Mouse (Mus musculus) liver, adult 2 months (tissue): ENCODE results near the gene Ubash3b. TPM values are rescaled to one million over a fixed set of nuclear protein-coding genes. Genes with fewer than 3 reads are reported as not detected.

Source experiments
- DNase-seq: peaks from one replicate; pipeline ENCODE4 v3.0.0-alpha.2; 2011; ENCODE audit warnings: low read depth, low spot score; ENCODE audit errors: extremely low read depth
- H3K27ac ChIP-seq: fragments of 200-500 bp; replicated peaks from 2 replicates; pipeline ENCODE4 v1.5.1; 2012; ENCODE audit warnings: low read depth, mild to moderate bottlenecking, control low read depth, inconsistent platforms, low read length; ENCODE audit not compliant: insufficient read depth
- H3K27me3 ChIP-seq: fragments of 200-500 bp; 2 replicates; pipeline ENCODE4 v1.6.1; 2012; ENCODE audit warnings: mild to moderate bottlenecking, moderate library complexity, low read length, inconsistent platforms; ENCODE audit not compliant: control insufficient read depth, insufficient read depth
- H3K36me3 ChIP-seq: fragments of 200-500 bp; 2 replicates; pipeline ENCODE4 v1.6.1; 2012; ENCODE audit warnings: low read length, inconsistent platforms; ENCODE audit not compliant: control insufficient read depth, insufficient read depth
- H3K4me1 ChIP-seq: fragments of 200-500 bp; 2 replicates; pipeline ENCODE4 v1.6.1; 2011; ENCODE audit warnings: low read length; ENCODE audit not compliant: control insufficient read depth, insufficient read depth
- H3K4me3 ChIP-seq: fragments of 200-500 bp; 2 replicates; pipeline ENCODE4 v1.5.1; 2011; ENCODE audit warnings: low read depth, mild to moderate bottlenecking, control low read depth, low read length, moderate library complexity; ENCODE audit not compliant: insufficient read depth
- H3K79me2 ChIP-seq: fragments of 200-500 bp; 2 replicates; pipeline ENCODE4 v1.6.1; 2012; ENCODE audit warnings: inconsistent platforms, mild to moderate bottlenecking, low read length, moderate library complexity; ENCODE audit not compliant: control insufficient read depth, insufficient read depth
- H3K9ac ChIP-seq: fragments of 200-500 bp; 2 replicates; pipeline ENCODE4 v1.6.1; 2012; ENCODE audit warnings: low read depth, mild to moderate bottlenecking, control low read depth, inconsistent platforms, low read length
- CTCF ChIP-seq: fragments of 200-500 bp; IDR thresholded peaks from 2 replicates; pipeline ENCODE4 v1.5.1; 2011; ENCODE audit warnings: low read depth, low read length, control low read depth
- POLR2A ChIP-seq: fragments of 200-500 bp; IDR thresholded peaks from 2 replicates; pipeline ENCODE4 v1.6.1; 2011; ENCODE audit warnings: low read length, control low read depth; ENCODE audit not compliant: insufficient read depth; ENCODE audit errors: extremely low read depth
- WGBS: fragments of 180-500 bp; shearing (Covaris S2); methylation state at CpG from one replicate; pipeline ENCODE4 v1.1.7; 2018; 5-methylcytosine and 5-hydroxymethylcytosine counted together
- polyA plus RNA-seq: library from polyadenylated mRNA; depleted of rRNA; stranded (reverse); fragments of >200 nt; gene quantifications from 2 replicates; pipeline ENCODE4 v1.2.3, GENCODE M21; 2012
- total RNA-seq: library from RNA; depleted of rRNA; stranded (reverse); fragments of >200 nt; gene quantifications from 2 replicates; pipeline ENCODE4 v1.2.3, GENCODE M21; 2014

Ubash3b gene
- total and polyA plus RNA-seq, 2 experiments, result 0.65 to 0.76 TPM

DNA sequence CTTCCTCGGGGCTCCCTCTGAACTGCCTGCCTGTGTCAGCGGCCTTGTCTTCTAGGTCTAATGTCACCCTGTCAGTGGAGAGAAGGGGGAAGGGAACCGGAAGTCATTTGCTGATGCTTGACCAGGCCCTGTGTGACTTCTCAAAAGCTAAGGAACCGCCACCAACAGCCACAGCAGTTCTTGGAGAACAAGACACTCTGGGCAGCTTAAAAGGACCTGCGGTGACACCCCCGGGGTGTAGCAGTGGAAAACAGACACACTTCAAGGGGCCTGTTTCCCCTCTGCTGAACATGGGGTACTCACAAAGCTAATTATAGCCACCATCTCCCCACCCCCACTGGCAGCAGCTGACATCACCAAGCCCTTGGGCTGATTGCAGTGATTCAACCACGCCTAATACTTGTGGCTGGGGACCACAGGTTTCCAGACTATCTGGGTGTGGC is 56.3 kb downstream of the Ubash3b start:
- Histone ChIP-seq H3K4me1 (peaks cover 8% of the 10 kb centered on the region; the same call in 1 of the 2 replicates), H3K79me2 (no peaks in the 10 kb centered on the region), H3K27me3 (no peaks in the 10 kb centered on the region), H3K36me3 (no peaks in the 10 kb centered on the region), H3K9ac (no peak overlapping the region), H3K27ac (peak overlapping the region; percentile 67), H3K4me3 (no peak overlapping the region)
- DNase-seq, result peak; percentile 52
- TF ChIP-seq CTCF (no peak), POLR2A (no peak)
- WGBS, result 64% methylated on average over 7 of the region's 7 CpGs

DNA sequence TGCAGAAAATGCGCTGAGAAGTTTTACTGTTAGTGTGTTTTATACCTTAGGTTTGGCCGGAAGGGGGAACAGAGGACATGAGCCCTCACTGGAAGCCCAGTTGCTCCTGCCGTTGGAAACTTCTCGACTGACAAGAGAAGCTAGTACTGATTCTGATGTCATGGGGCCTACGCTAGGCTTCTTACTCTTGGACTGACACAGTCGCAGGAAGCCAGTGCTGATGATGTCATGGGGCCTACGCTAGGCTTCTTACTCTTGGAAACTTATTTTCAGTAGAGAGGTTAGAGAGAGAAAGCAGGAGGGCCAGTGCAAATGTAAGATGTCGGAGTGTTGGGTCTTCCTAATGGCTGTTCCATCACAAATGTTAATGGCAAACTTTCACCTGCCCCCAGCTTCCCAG is 57.8 kb downstream of the Ubash3b start:
- no peaks in the 10 kb centered on the region for H3K36me3 ChIP-seq
- H3K79me2 ChIP-seq, result no peaks in the 10 kb centered on the region
- H3K27me3 ChIP-seq, result no peaks in the 10 kb centered on the region
- peaks cover 8% of the 10 kb centered on the region; the same call in 1 of the 2 replicates for H3K4me1 ChIP-seq
- H3K4me3 ChIP-seq, result no peak overlapping the region
- WGBS, result 94% methylated on average over 8 of the region's 8 CpGs
- TF ChIP-seq CTCF (no peak), POLR2A (no peak)
- no peak overlapping the region for H3K9ac ChIP-seq
- no peak overlapping the region for H3K27ac ChIP-seq
- no peak for DNase-seq

DNA sequence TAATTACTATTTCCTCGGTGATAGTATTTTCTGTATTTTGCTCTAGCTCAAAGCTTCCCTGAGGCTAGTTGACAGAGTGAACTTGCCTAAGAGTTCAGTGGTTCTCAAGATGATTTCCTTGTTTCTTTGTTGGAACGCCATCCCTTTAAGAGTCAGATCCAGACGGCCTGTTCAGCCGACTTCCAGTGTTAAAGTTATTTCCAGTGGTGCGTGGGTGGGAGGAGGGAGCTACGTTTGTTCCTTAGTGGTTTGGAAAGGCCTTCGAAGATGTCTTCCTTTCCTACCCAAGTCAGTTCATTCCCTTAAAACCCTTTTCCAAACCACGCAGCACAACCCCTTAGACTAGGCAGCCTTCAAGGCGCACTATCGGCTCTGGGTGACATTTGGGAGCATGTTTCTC is 58.9 kb downstream of the Ubash3b start:
- TF ChIP-seq POLR2A, result no peak
- TF ChIP-seq CTCF, result no peak
- DNase-seq, result no peak
- no peaks in the 10 kb centered on the region for H3K36me3 ChIP-seq
- peaks cover 8% of the 10 kb centered on the region; the same call in 1 of the 2 replicates for H3K4me1 ChIP-seq
- no peak overlapping the region for H3K9ac ChIP-seq
- H3K27ac ChIP-seq, result no peak overlapping the region
- H3K4me3 ChIP-seq, result no peak overlapping the region
- no peaks in the 10 kb centered on the region for H3K79me2 ChIP-seq
- WGBS, result 78% methylated on average over 10 of the region's 10 CpGs
- no peaks in the 10 kb centered on the region for H3K27me3 ChIP-seq

DNA sequence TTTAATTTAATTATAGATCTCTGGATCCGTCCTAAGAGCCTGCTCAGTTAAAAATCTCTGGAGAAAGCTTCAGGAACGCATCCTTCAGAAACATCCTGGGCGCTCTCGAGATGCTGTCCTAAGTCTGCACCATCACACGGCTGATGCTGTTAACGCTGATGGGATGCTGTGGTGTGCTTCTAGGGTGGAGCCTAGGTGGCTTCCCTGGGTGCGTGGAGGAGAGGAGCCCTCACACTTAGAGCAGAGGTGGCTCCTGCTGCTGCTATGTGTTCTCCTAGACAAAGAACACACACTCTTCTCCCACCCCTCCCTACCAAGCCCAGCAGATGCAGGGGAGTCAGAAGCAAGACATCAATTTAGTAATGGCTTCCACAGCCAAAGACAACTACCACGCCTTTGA is 61.6 kb downstream of the Ubash3b start:
- Histone ChIP-seq H3K27me3 (no peaks in the 10 kb centered on the region), H3K27ac (no peak overlapping the region), H3K4me3 (no peak overlapping the region), H3K36me3 (no peaks in the 10 kb centered on the region), H3K9ac (no peak overlapping the region), H3K79me2 (no peaks in the 10 kb centered on the region), H3K4me1 (0 out of 2 replicates have a peak, but pooled peaks cover 6% of the 10 kb centered on the region)
- TF ChIP-seq CTCF (no peak), POLR2A (no peak)
- 88% methylated on average over 8 of the region's 8 CpGs for WGBS
- DNase-seq, result no peak

DNA sequence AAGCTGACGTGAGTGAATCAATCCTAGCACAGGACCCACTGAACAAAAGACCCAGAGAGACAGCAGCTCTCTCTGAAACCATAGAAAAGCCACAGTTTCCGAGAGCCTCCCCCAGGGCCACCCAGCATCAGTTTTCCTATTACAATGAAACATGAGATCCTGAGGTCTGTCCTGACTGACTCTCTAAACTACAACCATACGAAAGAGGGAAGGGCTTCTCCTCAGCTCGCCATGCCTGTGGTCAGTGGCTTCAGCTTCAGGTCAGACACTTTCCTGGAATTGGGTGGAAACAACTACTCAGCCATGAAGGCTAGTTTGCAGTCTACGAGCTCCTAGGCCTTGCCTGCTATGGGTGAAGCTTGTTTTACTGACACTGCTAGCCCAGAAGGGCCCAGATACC is 62.4 kb downstream of the Ubash3b start:
- H3K4me3 ChIP-seq, result no peak overlapping the region
- no peak overlapping the region for H3K27ac ChIP-seq
- no peaks in the 10 kb centered on the region for H3K36me3 ChIP-seq
- 91% methylated on average over 5 of the region's 5 CpGs for WGBS
- no peak for TF ChIP-seq CTCF
- no peak for TF ChIP-seq POLR2A
- no peaks in the 10 kb centered on the region for H3K27me3 ChIP-seq
- DNase-seq, result no peak
- H3K79me2 ChIP-seq, result no peaks in the 10 kb centered on the region
- 0 out of 2 replicates have a peak, but pooled peaks cover 3% of the 10 kb centered on the region for H3K4me1 ChIP-seq
- no peak overlapping the region for H3K9ac ChIP-seq

DNA sequence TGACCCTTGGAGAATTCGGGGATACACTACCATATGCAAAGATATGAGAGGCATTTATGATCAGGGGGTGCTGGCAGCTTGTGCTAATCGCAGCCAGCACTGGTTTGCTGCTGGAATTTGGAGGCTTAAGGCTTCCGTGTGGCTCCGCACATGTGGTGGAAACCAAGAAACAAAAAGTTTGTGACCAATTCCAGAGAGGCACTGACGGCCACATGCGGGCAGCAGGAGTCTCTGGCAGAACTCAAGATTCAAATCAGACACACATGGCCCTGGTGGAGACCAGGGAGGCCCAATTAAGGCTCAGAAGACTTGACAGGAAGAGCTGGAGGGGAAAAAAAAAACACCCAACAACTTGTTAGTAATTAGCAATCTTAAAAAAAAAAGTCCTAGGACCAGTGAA is 63.4 kb downstream of the Ubash3b start:
- 90% methylated on average over 6 of the region's 6 CpGs for WGBS
- no peak overlapping the region for H3K27ac ChIP-seq
- TF ChIP-seq CTCF (no peak), POLR2A (no peak)
- no peak overlapping the region for H3K4me3 ChIP-seq
- no peaks in the 10 kb centered on the region for H3K36me3 ChIP-seq
- H3K27me3 ChIP-seq, result no peaks in the 10 kb centered on the region
- 0 out of 2 replicates have a peak, but pooled peaks cover 2% of the 10 kb centered on the region for H3K4me1 ChIP-seq
- no peaks in the 10 kb centered on the region for H3K79me2 ChIP-seq
- DNase-seq, result no peak
- H3K9ac ChIP-seq, result no peak overlapping the region
